Mouse (Mus musculus): ENCODE results near the gene Myo5c.

DNA sequence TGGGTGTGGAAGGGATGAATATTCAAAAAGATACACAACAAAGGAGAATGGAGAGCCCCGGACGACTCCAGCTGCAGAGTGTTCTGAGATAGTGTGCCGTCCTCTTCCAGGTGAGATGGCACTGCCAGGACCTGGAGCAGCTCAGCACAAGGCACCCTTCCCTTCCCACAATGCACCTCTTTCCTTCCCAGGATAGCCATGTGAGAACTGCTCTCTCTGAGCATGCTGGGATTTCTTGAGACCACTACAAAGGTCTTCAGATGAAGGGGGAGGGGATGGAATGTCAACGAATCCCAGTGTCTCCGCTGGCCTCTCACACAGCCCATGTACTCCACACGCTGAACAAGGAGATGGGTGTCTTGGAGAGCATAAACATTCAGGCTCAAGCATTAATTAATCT lies 55.8 kb downstream of the Myo5c start:
- TF ChIP-seq CTCF (IDR thresholded peaks at IDR 0.05; ENCODE audit: borderline replicate concordance, insufficient read depth, low read depth, low read length) = no peak
- TF ChIP-seq POLR2A (IDR thresholded peaks at IDR 0.05; ENCODE audit: borderline replicate concordance, insufficient read depth, low read length) = no peak

Data from cerebellum, adult 2 months (tissue).